Mouse (Mus musculus): ENCODE measurements at regions not wholly inside any gene's neighbourhood (a gene's known extent, or its start where the extent isn't known, plus 50 kb on each side); places are given as distances from the start of the nearest gene placed in this dataset.

DNA sequence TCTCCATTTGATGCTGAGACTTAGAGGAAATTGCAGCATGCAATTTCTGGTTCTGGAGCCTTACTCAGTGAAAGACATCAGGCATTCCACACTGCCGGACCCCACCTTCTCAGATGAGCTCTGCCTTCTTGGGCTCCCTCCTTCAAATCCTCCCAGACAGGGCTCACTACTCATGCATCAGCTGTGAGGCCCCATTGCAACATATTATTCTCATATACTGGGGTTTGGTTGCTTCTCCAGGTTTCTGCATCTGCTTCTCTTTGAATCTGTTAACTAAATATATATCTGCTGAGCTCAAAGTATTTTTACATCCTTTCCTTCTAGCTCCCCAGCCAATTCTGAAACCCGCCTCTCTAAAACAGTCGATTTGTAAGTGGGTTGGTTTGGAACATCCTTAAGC, 68.8 kb upstream of the AI593442 start:
- TF ChIP-seq CTCF (IDR thresholded peaks at IDR 0.05) (no peak), EP300 (IDR thresholded peaks at IDR 0.05) (no peak)
